Mouse (Mus musculus) limb, embryonic 11.5 days (tissue): ENCODE measurements around the gene Ugcg. TPM values are rescaled to one million over a fixed set of nuclear protein-coding genes. Genes with fewer than 3 reads are reported as not detected.

Source experiments
- ATAC-seq: fragments of 200-750 bp; cut with Nextera tagmentation; 2 replicates; pipeline ENCODE4 v1.8.0; 2017; ENCODE audit warnings: low read depth; ENCODE audit not compliant: insufficient number of reproducible peaks, low FRiP score, low TSS enrichment
- DNase-seq: peaks from one replicate; pipeline ENCODE4 v3.0.0-alpha.2; 2015; ENCODE audit warnings: low spot score
- H3K27ac ChIP-seq: fragments of 300-500 bp; sonication (generic); replicated peaks from 2 replicates; pipeline ENCODE4 v1.5.1; 2014; ENCODE audit warnings: low read depth, mild to moderate bottlenecking, low read length
- H3K27me3 ChIP-seq: fragments of 300-500 bp; sonication (generic); 2 replicates; pipeline ENCODE4 v1.6.1; 2014; ENCODE audit warnings: mild to moderate bottlenecking, low read length, mixed read lengths; ENCODE audit not compliant: control insufficient read depth, insufficient read depth
- H3K36me3 ChIP-seq: fragments of 300-500 bp; sonication (generic); 2 replicates; pipeline ENCODE4 v1.6.1; 2014; ENCODE audit warnings: mild to moderate bottlenecking, low read length, moderate library complexity, mixed read lengths; ENCODE audit not compliant: control insufficient read depth, insufficient read depth
- H3K4me1 ChIP-seq: fragments of 300-500 bp; sonication (generic); 2 replicates; pipeline ENCODE4 v1.6.1; 2014; ENCODE audit warnings: low read length, mixed read lengths; ENCODE audit not compliant: control insufficient read depth, insufficient read depth
- H3K4me2 ChIP-seq: fragments of 300-500 bp; sonication (generic); 2 replicates; pipeline ENCODE4 v1.6.1; 2014; ENCODE audit warnings: low read depth, mild to moderate bottlenecking, moderate library complexity; ENCODE audit not compliant: severe bottlenecking
- H3K4me3 ChIP-seq: fragments of 300-500 bp; sonication (generic); 2 replicates; pipeline ENCODE4 v1.5.1; 2014; ENCODE audit warnings: low read depth, low read length
- H3K9ac ChIP-seq: fragments of 300-500 bp; sonication (generic); 2 replicates; pipeline ENCODE4 v1.6.1; 2014; ENCODE audit warnings: mild to moderate bottlenecking, low read length
- H3K9me3 ChIP-seq: fragments of 300-500 bp; sonication (generic); 2 replicates; pipeline ENCODE4 v1.6.1; 2016; ENCODE audit warnings: low read length; ENCODE audit not compliant: control insufficient read depth
- WGBS: fragments of 180-500 bp; shearing (Covaris S2); extraction: QIAGEN DNeasy Blood & Tissue Kit; methylation state at CpG from one replicate; pipeline ENCODE4 v1.1.7; 2014; 5-methylcytosine and 5-hydroxymethylcytosine counted together
- polyA plus RNA-seq: library from polyadenylated mRNA; unstranded; fragments of >200 nt; fragmentation: Nextera tagmentation; extraction: Ambion mirVana; gene quantifications from 2 replicates; pipeline ENCODE4 v1.2.1, GENCODE M21; 2014

The Ugcg gene
- polyA plus RNA-seq, 1 experiment from 2014 or later = 10.3 TPM

DNA sequence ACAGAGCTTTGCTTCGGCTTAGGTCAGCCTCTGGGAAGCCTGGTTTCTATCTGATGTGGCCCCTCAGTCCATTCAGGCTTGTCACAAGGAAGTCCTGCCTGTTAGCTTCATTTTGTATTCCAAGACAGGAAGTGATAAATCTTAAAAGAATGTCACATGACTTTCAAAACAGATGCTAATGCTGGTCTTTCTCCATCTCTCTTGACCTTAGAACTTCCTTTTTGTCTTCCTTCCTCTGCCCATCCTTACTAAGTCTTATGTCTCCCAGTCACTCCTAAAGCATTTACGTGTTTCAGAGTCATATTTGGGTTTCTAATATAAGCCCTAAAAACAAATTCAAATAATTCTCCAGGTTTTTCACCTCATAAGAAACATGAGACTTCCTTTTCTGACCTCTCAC, 25.0 kb upstream of the Ugcg start:
- no peak overlapping the region for H3K9ac ChIP-seq
- H3K9me3 ChIP-seq = no peaks in the 10 kb centered on the region
- H3K4me3 ChIP-seq = no peak overlapping the region
- no peak overlapping the region for H3K27ac ChIP-seq
- ATAC-seq = no peak
- H3K4me1 ChIP-seq = no peaks in the 10 kb centered on the region
- DNase-seq = no peak
- no peaks in the 10 kb centered on the region for H3K27me3 ChIP-seq
- H3K4me2 ChIP-seq = no peak overlapping the region
- WGBS = 71% methylated on average over 2 of the region's 2 CpGs
- no peaks in the 10 kb centered on the region for H3K36me3 ChIP-seq

DNA sequence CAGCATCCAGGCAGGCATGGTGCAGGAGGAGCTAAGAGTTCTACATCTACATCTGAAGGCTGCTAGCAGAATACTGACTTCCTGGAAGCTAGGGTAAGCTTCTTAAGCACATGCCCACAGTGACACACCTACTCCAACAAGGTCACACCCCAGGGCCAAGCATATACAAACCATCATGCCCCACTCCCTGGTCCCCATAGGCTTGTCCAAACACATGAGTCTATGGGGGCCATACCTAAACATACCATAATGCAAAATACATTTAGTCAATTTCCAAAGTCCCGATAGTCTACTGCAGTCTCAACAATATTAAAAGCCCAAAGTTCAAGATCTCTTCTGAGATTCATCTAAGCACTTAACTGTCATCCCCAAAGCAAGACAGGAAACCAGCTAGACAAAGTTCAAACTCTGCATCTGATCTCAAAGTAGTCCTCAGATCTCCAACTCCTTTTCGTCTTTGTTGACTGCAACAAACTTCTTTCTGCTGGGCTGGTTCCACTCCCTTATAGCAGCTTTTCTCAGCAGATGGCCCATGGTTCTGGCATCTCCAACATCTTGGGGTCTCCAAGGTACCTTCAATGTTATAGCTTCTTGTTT, 21.7 kb upstream of the Ugcg start:
- H3K36me3 ChIP-seq = no peaks in the 10 kb centered on the region
- no peak for DNase-seq
- no peaks in the 10 kb centered on the region for H3K27me3 ChIP-seq
- no peak overlapping the region for H3K9ac ChIP-seq
- no peaks in the 10 kb centered on the region for H3K4me1 ChIP-seq
- no peak for ATAC-seq
- WGBS = 93% methylated on average over 2 of the region's 2 CpGs
- H3K27ac ChIP-seq = no peak overlapping the region
- H3K4me2 ChIP-seq = no peak overlapping the region
- H3K4me3 ChIP-seq = no peak overlapping the region
- H3K9me3 ChIP-seq = no peaks in the 10 kb centered on the region

DNA sequence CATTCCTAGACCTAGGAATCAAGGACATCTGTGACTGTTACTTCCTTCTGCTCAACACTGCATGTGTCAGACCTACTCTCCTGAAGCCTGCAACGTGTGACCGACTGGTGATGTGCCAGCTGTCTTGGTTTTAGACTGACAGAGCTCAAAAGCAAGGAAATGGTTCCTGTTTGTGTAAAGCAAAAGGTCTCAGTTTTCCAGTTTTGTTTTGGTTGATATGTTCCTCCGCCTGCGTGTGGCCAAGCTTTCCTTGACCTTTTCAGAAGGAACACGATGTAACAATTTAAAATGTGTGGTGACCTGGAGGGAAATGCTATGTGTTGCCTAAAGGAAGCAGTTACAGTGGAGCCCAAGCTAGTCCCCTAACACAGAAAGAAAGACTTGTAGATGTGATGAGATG, 19.1 kb upstream of the Ugcg start:
- H3K27ac ChIP-seq = no peak overlapping the region
- ATAC-seq = no peak
- no peak overlapping the region for H3K4me2 ChIP-seq
- H3K4me1 ChIP-seq = no peaks in the 10 kb centered on the region
- H3K9ac ChIP-seq = no peak overlapping the region
- H3K27me3 ChIP-seq = no peaks in the 10 kb centered on the region
- no peaks in the 10 kb centered on the region for H3K9me3 ChIP-seq
- no peak overlapping the region for H3K4me3 ChIP-seq
- DNase-seq = no peak
- no peaks in the 10 kb centered on the region for H3K36me3 ChIP-seq
- WGBS = 86% methylated on average over 5 of the region's 5 CpGs

DNA sequence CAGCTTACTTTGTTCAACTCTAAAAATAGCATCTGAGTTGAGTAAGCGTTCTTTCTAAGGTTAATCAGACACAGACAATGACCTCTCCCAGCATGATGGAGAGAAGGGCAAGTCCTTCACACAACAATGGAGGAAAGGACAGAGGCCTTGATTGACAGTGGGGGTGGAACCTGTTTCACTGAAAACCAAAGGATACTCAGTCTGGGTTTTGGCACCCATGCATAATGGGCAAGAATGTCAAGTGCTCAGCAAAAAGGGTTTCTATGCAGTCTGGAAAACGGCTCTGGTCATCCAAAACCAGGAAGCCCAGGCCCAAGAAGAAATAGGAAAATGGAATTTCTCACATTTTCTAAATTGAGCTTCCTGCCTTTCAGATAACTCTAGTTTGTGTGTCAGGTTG, 16.4 kb upstream of the Ugcg start:
- no peaks in the 10 kb centered on the region for H3K27me3 ChIP-seq
- ATAC-seq (no peak), DNase-seq (no peak)
- no peaks in the 10 kb centered on the region for H3K4me1 ChIP-seq
- 73% methylated on average over 2 of the region's 2 CpGs for WGBS
- H3K4me3 ChIP-seq = no peak overlapping the region
- H3K36me3 ChIP-seq = no peaks in the 10 kb centered on the region
- H3K27ac ChIP-seq = no peak overlapping the region
- no peak overlapping the region for H3K4me2 ChIP-seq
- H3K9me3 ChIP-seq = no peaks in the 10 kb centered on the region
- no peak overlapping the region for H3K9ac ChIP-seq

DNA sequence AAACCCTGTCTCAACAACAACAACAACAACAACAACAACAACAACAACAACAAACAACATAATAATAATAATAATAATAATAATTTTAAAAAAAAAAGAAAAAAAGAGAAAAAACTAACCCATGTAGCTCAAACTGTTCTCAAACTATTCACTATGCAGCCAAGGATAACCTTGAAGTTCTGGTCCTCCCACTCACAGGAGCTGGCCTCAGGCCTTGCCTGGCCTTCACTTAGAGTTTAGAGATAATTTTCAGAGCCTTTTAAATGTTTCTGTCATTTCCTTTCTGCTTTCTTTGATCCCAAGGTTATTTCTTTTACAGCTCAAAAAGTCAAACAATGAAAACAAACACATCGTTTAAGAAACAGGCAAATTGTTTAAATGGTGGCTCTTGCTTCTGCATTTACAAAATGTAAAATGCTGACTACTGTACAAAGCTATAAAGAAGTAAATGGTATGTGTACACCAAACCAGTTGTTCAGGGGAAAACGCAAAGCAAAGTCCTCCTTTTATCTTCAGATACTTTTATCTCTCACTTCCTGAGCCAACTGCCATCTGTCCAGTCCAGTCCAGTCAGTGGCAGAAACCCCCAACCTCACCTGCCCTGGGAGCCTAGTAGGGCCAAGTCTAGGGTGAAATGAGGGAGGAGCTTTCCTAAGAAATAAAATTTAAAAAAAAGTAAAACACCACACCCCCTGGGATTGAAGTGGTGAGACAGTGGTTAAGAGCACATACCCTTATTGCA, 15.7 kb upstream of the Ugcg start:
- Histone ChIP-seq H3K9ac (no peak overlapping the region), H3K4me3 (no peak overlapping the region), H3K4me2 (no peak overlapping the region), H3K36me3 (no peaks in the 10 kb centered on the region), H3K4me1 (no peaks in the 10 kb centered on the region), H3K27ac (no peak overlapping the region), H3K9me3 (no peaks in the 10 kb centered on the region), H3K27me3 (no peaks in the 10 kb centered on the region)
- DNase-seq (no peak), ATAC-seq (no peak)
- WGBS = 72% methylated on average over 2 of the region's 2 CpGs

DNA sequence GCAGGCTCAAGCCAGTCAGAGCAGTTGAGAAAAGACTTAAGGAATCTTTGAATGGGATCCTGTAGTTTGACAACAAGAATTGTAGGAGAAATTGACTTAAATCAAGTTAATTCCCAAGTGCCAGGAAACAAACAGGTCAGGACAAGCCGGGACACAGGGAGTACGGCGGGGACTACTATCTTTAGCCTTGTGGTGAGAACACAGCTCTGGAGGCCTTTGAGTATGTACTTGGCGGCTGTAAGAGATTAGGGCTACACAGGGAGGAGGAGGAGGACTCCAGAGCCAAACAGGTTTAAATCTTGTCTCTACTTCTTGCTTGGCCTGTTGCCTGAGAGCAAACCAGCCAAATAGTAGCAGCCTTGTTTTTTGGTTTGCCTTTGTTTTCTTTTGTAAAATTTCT, 14.1 kb upstream of the Ugcg start:
- DNase-seq = no peak
- Histone ChIP-seq H3K4me1 (no peaks in the 10 kb centered on the region), H3K9me3 (no peaks in the 10 kb centered on the region), H3K4me2 (no peak overlapping the region), H3K9ac (no peak overlapping the region), H3K27ac (no peak overlapping the region), H3K27me3 (no peaks in the 10 kb centered on the region), H3K4me3 (no peak overlapping the region), H3K36me3 (no peaks in the 10 kb centered on the region)
- 81% methylated on average over 4 of the region's 4 CpGs for WGBS
- no peak for ATAC-seq

DNA sequence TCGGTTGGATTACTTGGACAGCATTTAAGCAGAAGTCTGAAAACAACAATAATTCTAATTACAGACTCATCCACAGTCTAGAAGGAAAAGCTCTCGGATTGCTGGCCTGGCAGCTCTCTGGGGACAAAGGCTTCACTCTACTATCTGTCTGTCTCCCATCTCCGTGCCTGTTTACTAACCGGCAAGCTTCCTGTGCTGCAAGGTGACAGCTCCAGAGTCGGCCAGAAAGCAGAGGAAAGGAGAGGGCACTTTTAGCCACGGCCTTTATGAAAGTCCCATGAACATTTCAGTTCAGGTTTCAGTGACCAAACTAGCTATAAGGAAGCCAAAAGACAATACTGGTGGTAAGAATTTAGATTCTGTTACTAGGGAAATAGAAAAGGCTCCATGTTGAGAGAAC, 13.1 kb upstream of the Ugcg start:
- ATAC-seq (no peak), DNase-seq (no peak)
- no peak overlapping the region for H3K27ac ChIP-seq
- no peaks in the 10 kb centered on the region for H3K9me3 ChIP-seq
- no peak overlapping the region for H3K4me3 ChIP-seq
- H3K4me2 ChIP-seq = no peak overlapping the region
- H3K9ac ChIP-seq = no peak overlapping the region
- H3K4me1 ChIP-seq = no peaks in the 10 kb centered on the region
- no peaks in the 10 kb centered on the region for H3K36me3 ChIP-seq
- H3K27me3 ChIP-seq = no peaks in the 10 kb centered on the region
- 67% methylated on average over 6 of the region's 6 CpGs for WGBS

DNA sequence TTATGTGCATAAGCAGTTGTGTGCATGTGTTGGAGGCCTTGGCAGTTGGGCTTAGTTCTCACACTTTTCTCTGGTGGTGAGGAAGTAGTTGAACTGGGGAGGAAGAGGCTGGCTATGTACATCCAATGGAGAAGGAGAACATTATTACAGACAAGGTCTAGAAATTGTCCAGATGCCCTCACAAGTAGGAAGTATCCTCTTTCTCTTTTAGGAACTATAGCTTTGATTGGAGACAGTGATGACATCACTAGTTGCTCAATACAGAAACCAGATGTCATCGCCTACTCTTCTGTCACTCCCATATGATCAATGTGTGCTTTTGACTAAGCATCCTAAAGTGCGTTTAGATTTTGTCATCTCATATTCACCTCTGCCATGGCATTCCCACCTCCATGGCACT, 11.5 kb upstream of the Ugcg start:
- no peak overlapping the region for H3K9ac ChIP-seq

More for the DNA sequence above, 11.5 kb upstream of the Ugcg start:
- ATAC-seq (no peak), DNase-seq (no peak)
- H3K27me3 ChIP-seq = no peaks in the 10 kb centered on the region
- no peaks in the 10 kb centered on the region for H3K4me1 ChIP-seq
- no peak overlapping the region for H3K4me3 ChIP-seq
- H3K9me3 ChIP-seq = no peaks in the 10 kb centered on the region
- H3K27ac ChIP-seq = no peak overlapping the region
- no peak overlapping the region for H3K4me2 ChIP-seq
- H3K36me3 ChIP-seq = no peaks in the 10 kb centered on the region
- 89% methylated on average over 2 of the region's 2 CpGs for WGBS
